8 mouse cellular contexts compared by ENCODE assay signal in genomic region chr8:121950749-121951655, GRCm38 (mm10). TPM values are rescaled to one million over a fixed set of nuclear protein-coding genes. Genes with fewer than 3 reads are reported as not detected.
DNase-seq lines count a peak whose midpoint lies in the region; TF ChIP-seq lines count a peak whose summit lies in the region.

No protein-coding gene starts in this region.

- peak overlapping the region; percentile 76 for H3K4me2 ChIP-seq in myocyte (ENCODE audit: low read depth)

- peak overlapping the region; percentile 95 for H3K9ac ChIP-seq in heart, adult 2 months (ENCODE audit: low read depth, low read length)

- peak overlapping the region; percentile 83 for H3ac ChIP-seq in myocyte (ENCODE audit: control insufficient read depth, insufficient read length)

- H3K79me2 ChIP-seq in heart, adult 2 months (replicated peaks; ENCODE audit: control insufficient read depth, insufficient read depth, low read length) = no peaks in the 10 kb centered on the region; the same call in 1 of the 2 replicates
- peaks cover 30% of the 10 kb centered on the region for H3K79me2 ChIP-seq in myocyte (ENCODE audit: control insufficient read depth, insufficient read depth)

- intact Hi-C loops in heart, adult 2 months (cut with DNase I) = no loop called here

- DNase-seq in urinary bladder, adult 18-20 months (ENCODE audit: low spot score in 2 of 2) = peak; percentile 27 to 39
- no peak for DNase-seq in urinary bladder, postnatal 10 days (ENCODE audit: low spot score)
- DNase-seq in embryonic facial prominence, embryonic 10.5 days (ENCODE audit: low spot score) = peak; percentile 62
- DNase-seq in heart, adult 2 months = peak; percentile 72 to 77
- DNase-seq in kidney, adult 2 months = peak; percentile 84
- DNase-seq in liver = peak; percentile 64
- peak; percentile 87 for DNase-seq in testis, postnatal 10 days (ENCODE audit: low spot score)

- peak overlapping the region; percentile 96 for H3K27ac ChIP-seq in embryonic facial prominence, embryonic 10.5 days (replicated peaks)
- peak overlapping the region; percentile 99 for H3K27ac ChIP-seq in heart, adult 2 months
- H3K27ac ChIP-seq in kidney, adult 2 months (ENCODE audit: insufficient read depth, low read depth, low read length) = peak overlapping the region; percentile 97

- TF ChIP-seq POLR2A in heart, adult 2 months (IDR thresholded peaks at IDR 0.05; ENCODE audit: insufficient read depth, low read depth, low read length) = 0 out of 2 replicates have a peak, but pooled peaks have one; percentile 28
- no peak for TF ChIP-seq POLR2A in kidney, adult 2 months (IDR thresholded peaks at IDR 0.05; ENCODE audit: low read depth, low read length)
- no peak for TF ChIP-seq POLR2A in myocyte (IDR thresholded peaks at IDR 0.05; ENCODE audit: insufficient read length, low read depth)

- H3K4me1 ChIP-seq in embryonic facial prominence, embryonic 10.5 days = peaks cover 53% of the 10 kb centered on the region
- H3K4me1 ChIP-seq in heart, adult 2 months (ENCODE audit: control insufficient read depth, insufficient read depth, low read length) = peaks cover 10% of the 10 kb centered on the region
- peaks cover 18% of the 10 kb centered on the region; the same call in 1 of the 2 replicates for H3K4me1 ChIP-seq in kidney, adult 2 months (ENCODE audit: control insufficient read depth, insufficient read depth, low read length)

- peaks cover 32% of the 10 kb centered on the region for H3K36me3 ChIP-seq in embryonic facial prominence, embryonic 10.5 days (replicated peaks)
- H3K36me3 ChIP-seq in heart, adult 2 months (ENCODE audit: control insufficient read depth, insufficient read depth, low read length) = peaks cover 2% of the 10 kb centered on the region; the same call in 1 of the 2 replicates
- H3K36me3 ChIP-seq in kidney, adult 2 months (ENCODE audit: control insufficient read depth, insufficient read depth, low read length) = no peaks in the 10 kb centered on the region
- H3K36me3 ChIP-seq in myocyte (ENCODE audit: control insufficient read depth, insufficient read depth) = no peaks in the 10 kb centered on the region

- no peaks in the 10 kb centered on the region for H3K27me3 ChIP-seq in embryonic facial prominence, embryonic 10.5 days (replicated peaks; ENCODE audit: low read depth, poor library complexity, severe bottlenecking)
- H3K27me3 ChIP-seq in heart, adult 2 months (ENCODE audit: control insufficient read depth, insufficient read depth, low read length) = no peaks in the 10 kb centered on the region
- H3K27me3 ChIP-seq in kidney, adult 2 months (replicated peaks; ENCODE audit: control insufficient read depth, insufficient read depth, low read length) = no peaks in the 10 kb centered on the region
- no peaks in the 10 kb centered on the region for H3K27me3 ChIP-seq in myocyte (ENCODE audit: control insufficient read depth, insufficient read depth, insufficient read length)

- under 1% methylated on average over 97 of the region's 97 CpGs for WGBS in embryonic facial prominence, embryonic 10.5 days
- 2% methylated on average over 96 of the region's 97 CpGs for WGBS in heart, adult 2 months
- WGBS in kidney, adult 2 months = 3% methylated on average over 87 of the region's 97 CpGs

- H3K4me3 ChIP-seq in embryonic facial prominence, embryonic 10.5 days = peak overlapping the region; percentile 97
- peak overlapping the region; percentile 81 for H3K4me3 ChIP-seq in heart, adult 2 months
- peak overlapping the region; percentile 91 for H3K4me3 ChIP-seq in kidney, adult 2 months (ENCODE audit: insufficient read depth, low read depth, low read length)
- peak overlapping the region; percentile 70 for H3K4me3 ChIP-seq in myocyte

- peak; percentile 43 for TF ChIP-seq CTCF in heart, adult 2 months (IDR thresholded peaks at IDR 0.05)
- no peak for TF ChIP-seq CTCF in kidney, adult 2 months (conservative IDR thresholded peaks at IDR 0.05; ENCODE audit: insufficient read depth, insufficient read length, low read depth, low read length)

- TF ChIP-seq EP300 in heart, adult 2 months (IDR thresholded peaks at IDR 0.05; ENCODE audit: insufficient read depth, low read depth, low read length) = 0 out of 2 replicates have a peak, but pooled peaks have one; percentile 6

- H3K9me3 ChIP-seq in embryonic facial prominence, embryonic 10.5 days = no peaks in the 10 kb centered on the region

TF ChIP-seq in myocyte, 11 proteins besides CTCF, POLR2A, EP300 and RAD21:
- TF ChIP-seq SRF (IDR thresholded peaks at IDR 0.05; ENCODE audit: control insufficient read depth, insufficient read length, low read depth) (no peak), TCF12 (IDR thresholded peaks at IDR 0.05; ENCODE audit: insufficient read depth, poor library complexity, severe bottlenecking) (no peak), TCF3 (IDR thresholded peaks at IDR 0.05; ENCODE audit: insufficient read length, low read depth) (peak; percentile 2)

RNA-seq across cellular contexts. Expression of gene Banp, which starts 1.5 kb away (rescaled TPM):
- 55.2 and 64.8 TPM in 2 replicates for polyA plus RNA-seq in embryonic facial prominence, embryonic 10.5 days (2016; fragmentation: Nextera tagmentation; extraction: Ambion mirVana)
- total RNA-seq in heart, adult 2 months (2021) = 10 to 100 TPM; 13.1 to 26.9 TPM
- polyA plus RNA-seq in heart, adult 2 months (2012; rRNA removed) = 17.9 and 32.1 TPM in 2 replicates
- polyA plus RNA-seq in kidney, adult 2 months (2012; rRNA removed) = 35.7 and 44.9 TPM in 2 replicates
- 30.3 TPM for polyA plus RNA-seq in myocyte (2012; fragmentation: generic; extraction: Trizol)

RNA-seq across cellular contexts. Expression of gene Car5a, which starts 6.3 kb away (rescaled TPM):
- polyA plus RNA-seq in embryonic facial prominence, embryonic 10.5 days (2016; fragmentation: Nextera tagmentation; extraction: Ambion mirVana) = not detected in 2 replicates
- total RNA-seq in heart, adult 2 months (2021) = not detected
- polyA plus RNA-seq in heart, adult 2 months (2012; rRNA removed) = not detected in 2 replicates
- 13.4 and 17.9 TPM in 2 replicates for polyA plus RNA-seq in kidney, adult 2 months (2012; rRNA removed)
- not detected for polyA plus RNA-seq in myocyte (2012; fragmentation: generic; extraction: Trizol)

RNA-seq across cellular contexts. Expression of gene Slc7a5, which starts 43.5 kb away (rescaled TPM):
- polyA plus RNA-seq in embryonic facial prominence, embryonic 10.5 days (2016; fragmentation: Nextera tagmentation; extraction: Ambion mirVana) = 18.7 and 21.0 TPM in 2 replicates
- 1 to 10 TPM; 3.1 to 4.6 TPM for total RNA-seq in heart, adult 2 months (2021)
- 5.0 and 5.2 TPM in 2 replicates for polyA plus RNA-seq in heart, adult 2 months (2012; rRNA removed)
- 4.3 and 4.6 TPM in 2 replicates for polyA plus RNA-seq in kidney, adult 2 months (2012; rRNA removed)
- polyA plus RNA-seq in myocyte (2012; fragmentation: generic; extraction: Trizol) = 612 TPM

Comparison
In these comparisons a context has a peak if more than half of its experiments do, and no peak if none do; other contexts are left out.
1. RNA of gene Car5a, which starts 6.3 kb away (polyA plus RNA-seq): 13.4 to 17.9 TPM in kidney, adult 2 months; not detected in embryonic facial prominence, embryonic 10.5 days, not detected in heart, adult 2 months and not detected in myocyte (single experiment); every median in the first group is over 10 times any median in the second.
2. RNA of gene Slc7a5, which starts 43.5 kb away (polyA plus RNA-seq): 612 TPM in myocyte (single experiment); 18.7 to 21.0 TPM in embryonic facial prominence, embryonic 10.5 days, 5.0 to 5.2 TPM in heart, adult 2 months and 4.3 to 4.6 TPM in kidney, adult 2 months; every median in the first group is over 10 times any median in the second.
3. Peak in every context shown above with its lines, with median percentiles within 50 percentile points of each other: H3K27ac ChIP-seq and H3K4me3 ChIP-seq.